Mouse (Mus musculus): ENCODE measurements at regions not wholly inside any gene's neighbourhood (a gene's known extent, or its start where the extent isn't known, plus 50 kb on each side); places are given as distances from the start of the nearest gene placed in this dataset.

DNA sequence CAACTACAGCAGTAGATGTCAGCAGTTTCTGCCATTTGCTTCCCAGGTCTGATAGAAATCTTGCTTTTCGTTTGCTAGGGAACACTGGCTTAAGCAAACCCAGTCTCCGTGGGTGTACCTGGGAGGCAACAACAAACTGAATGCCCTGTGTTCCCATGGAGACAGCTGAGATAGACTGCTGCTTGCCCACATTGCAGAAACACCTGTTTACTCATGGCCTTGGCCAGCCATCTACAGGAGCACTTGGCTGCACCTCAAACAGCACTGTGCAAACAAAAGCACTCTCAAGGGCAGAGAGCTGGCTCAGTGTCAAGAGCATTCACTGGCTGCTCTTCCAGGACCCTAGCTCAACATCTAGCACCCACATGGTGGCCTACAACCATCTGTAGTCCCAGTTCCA lies 135.5 kb downstream of the Psmg1 start:
- no peaks in the 10 kb centered on the region for H3K27me3 ChIP-seq (ENCODE audit: control insufficient read depth, insufficient read depth, low read length)
- H3K9ac ChIP-seq, result no peak overlapping the region
- H3K36me3 ChIP-seq (replicated peaks; ENCODE audit: control insufficient read depth, insufficient read depth), result no peaks in the 10 kb centered on the region
- no peak overlapping the region for H3K4me3 ChIP-seq (replicated peaks; ENCODE audit: low read length)
- H3K4me2 ChIP-seq (replicated peaks), result no peak overlapping the region
- no peak for DNase-seq (ENCODE audit: low spot score)
- no peaks in the 10 kb centered on the region for H3K9me3 ChIP-seq (ENCODE audit: control insufficient read depth, low read length)
- ATAC-seq (ENCODE audit: low FRiP score), result no peak
- H3K4me1 ChIP-seq (replicated peaks; ENCODE audit: control insufficient read depth, insufficient read depth, low read length), result no peaks in the 10 kb centered on the region
- 80% methylated on average over 2 of the region's 2 CpGs for WGBS
- H3K27ac ChIP-seq, result no peak overlapping the region

DNA sequence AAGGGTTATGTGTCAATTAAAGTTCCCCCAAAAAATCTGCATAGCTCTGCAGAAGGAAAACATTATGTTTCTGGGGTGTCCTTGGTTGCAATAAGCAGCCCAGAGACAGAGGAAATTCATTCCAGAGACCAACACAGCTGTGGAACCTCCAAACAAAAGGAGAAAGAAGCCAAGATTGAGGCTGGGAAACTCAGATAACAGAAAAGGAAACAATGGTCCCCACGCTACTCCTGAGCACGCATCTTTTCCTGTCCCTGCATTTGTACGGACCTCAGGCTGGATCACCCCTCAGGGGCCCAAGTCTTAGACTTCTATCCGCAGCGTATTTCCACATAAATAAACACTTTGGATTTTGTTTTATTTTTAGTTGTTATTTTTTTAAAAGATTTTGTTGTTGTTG lies 138.9 kb downstream of the Psmg1 start:
- Histone ChIP-seq H3K4me1 (replicated peaks; ENCODE audit: control insufficient read depth, insufficient read depth, low read length) (0 out of 2 replicates have a peak, but pooled peaks cover 2% of the 10 kb centered on the region), H3K4me2 (replicated peaks) (no peak overlapping the region), H3K36me3 (replicated peaks; ENCODE audit: control insufficient read depth, insufficient read depth) (no peaks in the 10 kb centered on the region), H3K27ac (no peak overlapping the region), H3K27me3 (ENCODE audit: control insufficient read depth, insufficient read depth, low read length) (no peaks in the 10 kb centered on the region), H3K9me3 (ENCODE audit: control insufficient read depth, low read length) (no peaks in the 10 kb centered on the region), H3K9ac (no peak overlapping the region), H3K4me3 (replicated peaks; ENCODE audit: low read length) (no peak overlapping the region)
- ATAC-seq (ENCODE audit: low FRiP score), result no peak
- no peak for DNase-seq (ENCODE audit: low spot score)
- WGBS, result 83% methylated on average over 5 of the region's 5 CpGs

- H3K36me3 ChIP-seq (replicated peaks; ENCODE audit: control insufficient read depth, insufficient read depth), result no peaks in the 10 kb centered on the region
- H3K9me3 ChIP-seq (ENCODE audit: control insufficient read depth, low read length), result no peaks in the 10 kb centered on the region
- no peak overlapping the region for H3K27ac ChIP-seq
- no peak overlapping the region for H3K4me2 ChIP-seq (replicated peaks)
- 0 out of 2 replicates have a peak, but pooled peaks cover 2% of the 10 kb centered on the region for H3K4me1 ChIP-seq (replicated peaks; ENCODE audit: control insufficient read depth, insufficient read depth, low read length)
- DNase-seq (ENCODE audit: low spot score) (no peak), ATAC-seq (ENCODE audit: low FRiP score) (no peak)
- 62% methylated on average over 6 of the region's 6 CpGs for WGBS
- H3K27me3 ChIP-seq (ENCODE audit: control insufficient read depth, insufficient read depth, low read length), result no peaks in the 10 kb centered on the region
- no peak overlapping the region for H3K4me3 ChIP-seq (replicated peaks; ENCODE audit: low read length)
- no peak overlapping the region for H3K9ac ChIP-seq
These were observed 142.1 kb downstream of the Psmg1 start for GRCm38 (mm10) chr16:95848555-95849082.

GRCm38 (mm10) chr16:95847765-95848483 lies 142.8 kb downstream of the Psmg1 start:
- Histone ChIP-seq H3K4me2 (replicated peaks) (no peak overlapping the region), H3K27me3 (ENCODE audit: control insufficient read depth, insufficient read depth, low read length) (no peaks in the 10 kb centered on the region), H3K36me3 (replicated peaks; ENCODE audit: control insufficient read depth, insufficient read depth) (no peaks in the 10 kb centered on the region), H3K4me1 (replicated peaks; ENCODE audit: control insufficient read depth, insufficient read depth, low read length) (0 out of 2 replicates have a peak, but pooled peaks cover 2% of the 10 kb centered on the region), H3K4me3 (replicated peaks; ENCODE audit: low read length) (no peak overlapping the region), H3K9ac (no peak overlapping the region), H3K27ac (peak overlapping the region; percentile 14; the same call in 1 of the 2 replicates), H3K9me3 (ENCODE audit: control insufficient read depth, low read length) (no peaks in the 10 kb centered on the region)
- 71% methylated on average over 3 of the region's 3 CpGs for WGBS
- ATAC-seq (ENCODE audit: low FRiP score) (no peak), DNase-seq (ENCODE audit: low spot score) (no peak)

- 42% methylated on average over 10 of the region's 10 CpGs for WGBS
- ATAC-seq (ENCODE audit: low FRiP score) (peak; percentile 69; the same call in 1 of the 2 replicates), DNase-seq (ENCODE audit: low spot score) (no peak)
- no peak overlapping the region for H3K4me2 ChIP-seq (replicated peaks)
- H3K9ac ChIP-seq, result no peak overlapping the region
- 0 out of 2 replicates have a peak, but pooled peaks cover 2% of the 10 kb centered on the region for H3K4me1 ChIP-seq (replicated peaks; ENCODE audit: control insufficient read depth, insufficient read depth, low read length)
- H3K27me3 ChIP-seq (ENCODE audit: control insufficient read depth, insufficient read depth, low read length), result no peaks in the 10 kb centered on the region
- H3K9me3 ChIP-seq (ENCODE audit: control insufficient read depth, low read length), result no peaks in the 10 kb centered on the region
- H3K27ac ChIP-seq, result no peak overlapping the region
- H3K36me3 ChIP-seq (replicated peaks; ENCODE audit: control insufficient read depth, insufficient read depth), result no peaks in the 10 kb centered on the region
- H3K4me3 ChIP-seq (replicated peaks; ENCODE audit: low read length), result no peak overlapping the region
These were observed 143.5 kb downstream of the Ets2 start for GRCm38 (mm10) chr16:95845323-95845860.

GRCm38 (mm10) chr16:95844691-95845090 lies 142.8 kb downstream of the Ets2 start:
- Histone ChIP-seq H3K9me3 (ENCODE audit: control insufficient read depth, low read length) (no peaks in the 10 kb centered on the region), H3K9ac (no peak overlapping the region), H3K4me3 (replicated peaks; ENCODE audit: low read length) (no peak overlapping the region), H3K4me2 (replicated peaks) (no peak overlapping the region), H3K27ac (no peak overlapping the region), H3K36me3 (replicated peaks; ENCODE audit: control insufficient read depth, insufficient read depth) (no peaks in the 10 kb centered on the region), H3K27me3 (ENCODE audit: control insufficient read depth, insufficient read depth, low read length) (no peaks in the 10 kb centered on the region), H3K4me1 (replicated peaks; ENCODE audit: control insufficient read depth, insufficient read depth, low read length) (0 out of 2 replicates have a peak, but pooled peaks cover 2% of the 10 kb centered on the region)
- 59% methylated on average over 4 of the region's 4 CpGs for WGBS
- ATAC-seq (ENCODE audit: low FRiP score) (no peak; the same call in 1 of the 2 replicates), DNase-seq (ENCODE audit: low spot score) (no peak)

DNA sequence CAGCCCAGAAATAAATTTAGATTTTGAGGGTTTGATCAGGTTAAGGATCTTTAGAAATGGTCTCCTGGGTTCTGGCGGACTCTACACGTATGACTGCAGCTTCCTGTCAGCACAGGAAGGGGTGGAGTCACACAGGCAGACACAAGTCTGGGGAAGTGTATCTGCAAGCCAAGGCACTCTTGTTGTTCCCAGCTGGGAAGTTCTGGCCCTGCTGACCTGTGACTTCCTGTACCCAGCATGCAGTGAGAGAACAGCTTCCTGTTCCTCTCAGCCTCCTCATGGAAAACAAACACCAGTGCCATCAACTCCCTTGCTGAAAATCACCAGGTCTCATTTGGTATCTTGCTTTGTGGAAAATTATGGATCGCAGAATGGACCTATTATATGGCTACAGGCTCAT lies 140.9 kb downstream of the Ets2 start:
- no peaks in the 10 kb centered on the region for H3K27me3 ChIP-seq (ENCODE audit: control insufficient read depth, insufficient read depth, low read length)
- no peak for ATAC-seq (ENCODE audit: low FRiP score)
- no peaks in the 10 kb centered on the region for H3K36me3 ChIP-seq (replicated peaks; ENCODE audit: control insufficient read depth, insufficient read depth)
- no peaks in the 10 kb centered on the region for H3K4me1 ChIP-seq (replicated peaks; ENCODE audit: control insufficient read depth, insufficient read depth, low read length)
- DNase-seq (ENCODE audit: low spot score), result no peak
- no peak overlapping the region for H3K9ac ChIP-seq
- H3K4me3 ChIP-seq (replicated peaks; ENCODE audit: low read length), result no peak overlapping the region
- H3K9me3 ChIP-seq (ENCODE audit: control insufficient read depth, low read length), result no peaks in the 10 kb centered on the region
- 89% methylated on average over 3 of the region's 3 CpGs for whole genome bisulfite sequencing
- H3K27ac ChIP-seq, result no peak overlapping the region
- no peak overlapping the region for H3K4me2 ChIP-seq (replicated peaks)

DNA sequence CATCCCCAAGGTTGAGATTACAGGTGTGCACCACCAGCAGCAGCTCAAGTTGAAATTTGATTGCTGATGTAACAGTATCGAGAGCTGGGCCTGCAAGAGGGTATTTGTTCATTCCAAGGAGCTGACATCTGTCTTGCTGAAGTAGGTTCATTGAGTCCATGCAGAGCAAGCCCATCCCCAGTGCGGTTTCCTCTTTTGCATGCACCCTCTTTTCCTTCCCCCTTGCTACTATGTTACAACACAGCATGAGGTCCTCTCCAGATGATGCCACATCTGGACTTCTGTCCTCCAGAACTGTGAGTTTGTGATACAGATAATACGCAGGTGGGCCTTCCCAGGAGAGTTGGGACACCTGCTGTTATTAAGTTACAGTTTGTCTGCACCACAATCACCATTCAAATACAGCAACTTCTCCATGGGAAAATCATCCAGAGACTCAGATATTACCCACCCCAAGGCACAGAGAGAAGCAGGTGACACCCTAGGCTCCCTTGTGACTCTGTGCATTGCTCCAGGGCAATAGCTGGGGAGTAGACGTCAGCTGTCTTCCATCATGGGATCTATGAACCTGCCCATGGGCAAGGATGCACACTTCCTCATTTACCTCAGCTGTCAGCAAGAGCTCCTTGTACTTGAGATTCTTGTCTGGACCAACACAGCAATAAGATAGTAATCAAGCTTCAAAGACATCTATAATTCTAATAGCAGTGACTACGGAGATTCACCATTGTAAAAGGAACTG lies 137.8 kb downstream of the Ets2 start:
- ATAC-seq (ENCODE audit: low FRiP score) (no peak), DNase-seq (ENCODE audit: low spot score) (no peak)
- no peaks in the 10 kb centered on the region for H3K27me3 ChIP-seq (ENCODE audit: control insufficient read depth, insufficient read depth, low read length)
- no peak overlapping the region for H3K27ac ChIP-seq
- no peaks in the 10 kb centered on the region for H3K4me1 ChIP-seq (replicated peaks; ENCODE audit: control insufficient read depth, insufficient read depth, low read length)
- 85% methylated on average over 5 of the region's 5 CpGs for WGBS
- no peaks in the 10 kb centered on the region for H3K36me3 ChIP-seq (replicated peaks; ENCODE audit: control insufficient read depth, insufficient read depth)
- H3K9ac ChIP-seq, result no peak overlapping the region
- H3K9me3 ChIP-seq (ENCODE audit: control insufficient read depth, low read length), result no peaks in the 10 kb centered on the region
- no peak overlapping the region for H3K4me3 ChIP-seq (replicated peaks; ENCODE audit: low read length)
- no peak overlapping the region for H3K4me2 ChIP-seq (replicated peaks)

- Histone ChIP-seq H3K9ac (no peak overlapping the region), H3K27me3 (ENCODE audit: control insufficient read depth, insufficient read depth, low read length) (no peaks in the 10 kb centered on the region), H3K9me3 (ENCODE audit: control insufficient read depth, low read length) (no peaks in the 10 kb centered on the region), H3K36me3 (replicated peaks; ENCODE audit: control insufficient read depth, insufficient read depth) (no peaks in the 10 kb centered on the region), H3K27ac (no peak overlapping the region), H3K4me2 (replicated peaks) (no peak overlapping the region), H3K4me3 (replicated peaks; ENCODE audit: low read length) (no peak overlapping the region), H3K4me1 (replicated peaks; ENCODE audit: control insufficient read depth, insufficient read depth, low read length) (no peaks in the 10 kb centered on the region)
- DNase-seq (ENCODE audit: low spot score), result no peak
- ATAC-seq (ENCODE audit: low FRiP score), result no peak
- 75% methylated on average over 1 of the region's 1 CpGs for WGBS
These were observed 137.1 kb downstream of the Ets2 start for GRCm38 (mm10) chr16:95838886-95839430.

Data from hindbrain, embryonic 14.5 days (tissue).